Mouse (Mus musculus) splenic B cell, adult 2 months (primary cell): ENCODE measurements around the gene Olfr972.
"Not testable (repeated sequence)": the region's sequence is repeated elsewhere in the genome, so short reads cannot be mapped to it uniquely, and the experiment has no call there.

Source experiments
- DNase-seq: peaks from one replicate; pipeline ENCODE4 v3.0.0-alpha.2; 2011; ENCODE audit warnings: low read depth, low spot score
- H3K27me3 ChIP-seq: 2 replicates; pipeline ENCODE4 v1.6.1; 2012; ENCODE audit warnings: mild to moderate bottlenecking, low read length, moderate library complexity, mixed read lengths; ENCODE audit not compliant: control insufficient read depth, poor library complexity, insufficient read depth, severe bottlenecking
- H3K36me3 ChIP-seq: 2 replicates; pipeline ENCODE4 v1.6.1; 2012; ENCODE audit warnings: mild to moderate bottlenecking, low read length, moderate library complexity, mixed read lengths; ENCODE audit not compliant: control insufficient read depth, poor library complexity, insufficient read depth, severe bottlenecking

Gene Olfr972

GRCm38 (mm10) chr9:39866122-39866521 lies at the start of gene Olfr972:
Olfr972 (plus strand) TSS chr9:39866422.
- H3K36me3 ChIP-seq: no peaks in the 10 kb centered on the region
- no peaks in the 10 kb centered on the region for H3K27me3 ChIP-seq

GRCm38 (mm10) chr9:39836576-39836975 lies 29.6 kb upstream of the Olfr972 start, which contains the start of gene Olfr971:
Olfr971 (plus strand) TSS chr9:39836876.
- not testable (repeated sequence) for H3K27me3 ChIP-seq, H3K36me3 ChIP-seq, DNase-seq

More at GRCm38 (mm10) chr9:39866122-39866521, at the start of gene Olfr972:
- DNase-seq: no peak

- H3K27me3 ChIP-seq, DNase-seq, H3K36me3 ChIP-seq: not testable (repeated sequence)
Observed at GRCm38 (mm10) chr9:39871986-39872385, 5.8 kb downstream of the Olfr972 start.

GRCm38 (mm10) chr9:39877541-39878396 lies 11.5 kb downstream of the Olfr972 start:
- not testable (repeated sequence) for H3K36me3 ChIP-seq, DNase-seq, H3K27me3 ChIP-seq

DNA sequence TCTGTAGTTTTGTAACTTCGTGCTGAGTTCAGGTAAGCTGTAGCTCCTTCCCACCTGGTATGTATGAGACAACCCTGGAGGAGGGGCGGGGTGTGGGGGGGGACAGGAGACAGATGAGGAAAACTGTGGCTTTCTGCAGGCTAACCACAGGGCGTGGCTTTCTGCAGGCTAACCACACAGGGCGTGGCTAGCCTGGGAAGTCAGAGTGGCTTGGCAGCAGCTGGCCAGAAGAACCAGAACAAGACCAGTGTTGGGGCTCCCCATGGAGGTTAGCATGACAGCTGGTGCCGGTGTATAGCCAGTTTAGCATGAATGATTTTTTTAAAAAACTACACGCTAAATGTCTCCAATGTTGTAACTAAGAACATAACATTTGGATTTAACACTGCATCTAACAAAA lies 38.9 kb downstream of the Olfr972 start:
- DNase-seq: no peak
- H3K27me3 ChIP-seq: no peaks in the 10 kb centered on the region; the same call in 1 of the 2 replicates

DNA sequence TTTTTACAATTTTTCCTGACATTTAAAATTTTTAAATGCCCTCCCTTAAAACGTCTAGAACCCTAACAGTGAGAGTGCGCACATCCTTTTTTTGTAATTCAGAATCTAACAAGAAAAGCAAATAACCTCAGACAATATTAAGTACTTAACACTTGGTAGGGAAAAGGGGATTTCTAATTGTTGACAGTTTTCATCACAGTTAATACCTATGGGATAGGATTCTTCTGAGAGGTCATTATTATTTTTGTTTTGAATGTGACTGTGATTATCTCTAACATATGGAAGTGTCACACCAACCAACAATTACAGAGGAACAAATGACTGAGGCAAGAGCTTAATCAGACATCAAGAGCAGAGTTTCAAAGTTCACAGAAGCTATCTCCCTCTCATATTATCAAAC lies 40.8 kb downstream of the Olfr972 start, which contains the start of gene Olfr229:
Olfr229 (plus strand) TSS at position 301 of the 400 bp plus-strand sequence.
- no peaks in the 10 kb centered on the region; the same call in 1 of the 2 replicates for H3K27me3 ChIP-seq
- no peak for DNase-seq

More for the DNA sequence above, 38.9 kb downstream of the Olfr972 start:
- no peaks in the 10 kb centered on the region for H3K36me3 ChIP-seq

GRCm38 (mm10) chr9:39909939-39910338 lies 43.7 kb downstream of the Olfr972 start:
- H3K27me3 ChIP-seq: no peaks in the 10 kb centered on the region; the same call in 1 of the 2 replicates
- H3K36me3 ChIP-seq: no peaks in the 10 kb centered on the region
- no peak for DNase-seq

More for the DNA sequence above, 40.8 kb downstream of the Olfr972 start, which contains the start of gene Olfr229:
- H3K36me3 ChIP-seq: no peaks in the 10 kb centered on the region
